Mouse (Mus musculus) lung, embryonic 14.5 days (tissue): ENCODE data around the gene Gfpt1. TPM values are rescaled to one million over a fixed set of nuclear protein-coding genes. Genes with fewer than 3 reads are reported as not detected.

Experiments used
- ATAC-seq: fragments of 200-750 bp; cut with Nextera tagmentation; 2 replicates; pipeline ENCODE4 v1.8.0; 2017; ENCODE audit warnings: mild to moderate bottlenecking, moderate TSS enrichment, moderate library complexity; ENCODE audit not compliant: insufficient read depth
- DNase-seq: peaks from one replicate; pipeline ENCODE4 v3.0.0-alpha.2; 2015
- H3K27ac ChIP-seq: fragments of 300-500 bp; sonication (generic); 2 replicates; pipeline ENCODE4 v1.5.1; 2014; ENCODE audit warnings: low read depth, mild to moderate bottlenecking, moderate library complexity
- H3K27me3 ChIP-seq: fragments of 300-500 bp; sonication (generic); 2 replicates; pipeline ENCODE4 v1.6.1; 2014; ENCODE audit warnings: low read length, control low read depth; ENCODE audit not compliant: insufficient read depth
- H3K36me3 ChIP-seq: fragments of 300-500 bp; sonication (generic); 2 replicates; pipeline ENCODE4 v1.6.1; 2014; ENCODE audit warnings: control low read depth; ENCODE audit not compliant: insufficient read depth
- H3K4me1 ChIP-seq: fragments of 300-500 bp; sonication (generic); 2 replicates; pipeline ENCODE4 v1.6.1; 2014; ENCODE audit warnings: antibody characterized with exemption, control low read depth; ENCODE audit not compliant: insufficient read depth
- H3K4me2 ChIP-seq: fragments of 300-500 bp; sonication (generic); 2 replicates; pipeline ENCODE4 v1.6.1; 2014; ENCODE audit warnings: mild to moderate bottlenecking
- H3K4me3 ChIP-seq: fragments of 300-500 bp; sonication (generic); 2 replicates; pipeline ENCODE4 v1.5.1; 2014; ENCODE audit warnings: low read depth, low read length
- H3K9ac ChIP-seq: fragments of 300-500 bp; sonication (generic); 2 replicates; pipeline ENCODE4 v1.6.1; 2014
- H3K9me3 ChIP-seq: fragments of 300-500 bp; sonication (generic); 2 replicates; pipeline ENCODE4 v1.6.1; 2016; ENCODE audit warnings: low read depth, low read length, control low read depth
- CTCF ChIP-seq: IDR thresholded peaks from 2 replicates; pipeline ENCODE4 v1.5.1; 2016; ENCODE audit warnings: antibody characterized with exemption, low read depth
- WGBS: fragments of 180-500 bp; shearing (Covaris S2); extraction: QIAGEN DNeasy Blood & Tissue Kit; methylation state at CpG from one replicate; pipeline ENCODE4 v1.1.7; 2014; 5-methylcytosine and 5-hydroxymethylcytosine counted together
- polyA plus RNA-seq: library from polyadenylated mRNA; unstranded; fragments of >200 nt; fragmentation: Nextera tagmentation; extraction: Ambion mirVana; gene quantifications from 2 replicates; pipeline ENCODE4 v1.2.1, GENCODE M21; 2014

The Gfpt1 gene
- polyA plus RNA-seq, 1 experiment from 2014 or later, result 22.1 TPM

- Histone ChIP-seq H3K4me1 (0 out of 2 replicates have a peak, but pooled peaks cover 2% of the 10 kb centered on the region), H3K27ac (no peak overlapping the region), H3K27me3 (no peaks in the 10 kb centered on the region), H3K36me3 (peaks cover 12% of the 10 kb centered on the region; the same call in 1 of the 2 replicates), H3K9me3 (no peaks in the 10 kb centered on the region), H3K4me2 (no peak overlapping the region), H3K9ac (no peak overlapping the region), H3K4me3 (no peak overlapping the region)
- WGBS, result 67% methylated on average over 1 of the region's 1 CpGs
- no peak for ATAC-seq
- no peak for DNase-seq
- TF ChIP-seq CTCF, result no peak
Observed at GRCm38 (mm10) chr6:87131078-87131477, 88.4 kb downstream of the Gfpt1 start.

GRCm38 (mm10) chr6:87133520-87133919 lies 90.9 kb downstream of the Gfpt1 start:
- Histone ChIP-seq H3K27me3 (no peaks in the 10 kb centered on the region), H3K9me3 (no peaks in the 10 kb centered on the region), H3K4me2 (no peak overlapping the region), H3K4me3 (no peak overlapping the region), H3K36me3 (peaks cover 20% of the 10 kb centered on the region; the same call in 1 of the 2 replicates), H3K9ac (no peak overlapping the region), H3K27ac (no peak overlapping the region), H3K4me1 (no peaks in the 10 kb centered on the region)
- 76% methylated on average over 3 of the region's 3 CpGs for WGBS
- DNase-seq (no peak), ATAC-seq (no peak)
- no peak for TF ChIP-seq CTCF

- ATAC-seq (no peak), DNase-seq (no peak)
- Histone ChIP-seq H3K4me3 (no peak overlapping the region), H3K36me3 (peaks cover 20% of the 10 kb centered on the region; the same call in 1 of the 2 replicates), H3K27ac (no peak overlapping the region), H3K9ac (no peak overlapping the region), H3K9me3 (no peaks in the 10 kb centered on the region), H3K27me3 (no peaks in the 10 kb centered on the region), H3K4me1 (no peaks in the 10 kb centered on the region), H3K4me2 (no peak overlapping the region)
- WGBS, result 72% methylated on average over 12 of the region's 12 CpGs
- no peak for TF ChIP-seq CTCF
Observed at GRCm38 (mm10) chr6:87133966-87134546, 91.4 kb downstream of the Gfpt1 start.

- Histone ChIP-seq H3K9me3 (no peaks in the 10 kb centered on the region), H3K27ac (no peak overlapping the region), H3K36me3 (peaks cover 20% of the 10 kb centered on the region; the same call in 1 of the 2 replicates), H3K9ac (no peak overlapping the region), H3K4me3 (no peak overlapping the region), H3K4me1 (0 out of 2 replicates have a peak, but pooled peaks cover 6% of the 10 kb centered on the region), H3K4me2 (no peak overlapping the region), H3K27me3 (no peaks in the 10 kb centered on the region)
- ATAC-seq (no peak), DNase-seq (no peak)
- WGBS, result 70% methylated on average over 5 of the region's 5 CpGs
- TF ChIP-seq CTCF, result no peak
Observed at GRCm38 (mm10) chr6:87138479-87138878, 95.8 kb downstream of the Gfpt1 start.

- peak; percentile 50 for DNase-seq
- no peaks in the 10 kb centered on the region for H3K9me3 ChIP-seq
- H3K4me1 ChIP-seq, result peaks cover 11% of the 10 kb centered on the region
- no peaks in the 10 kb centered on the region for H3K27me3 ChIP-seq
- H3K4me3 ChIP-seq, result no peak overlapping the region
- no peak overlapping the region for H3K4me2 ChIP-seq
- H3K27ac ChIP-seq, result no peak overlapping the region
- ATAC-seq, result no peak
- 49% methylated on average over 12 of the region's 12 CpGs for WGBS
- peaks cover 16% of the 10 kb centered on the region; the same call in 1 of the 2 replicates for H3K36me3 ChIP-seq
- no peak overlapping the region for H3K9ac ChIP-seq
- no peak for TF ChIP-seq CTCF
Observed at GRCm38 (mm10) chr6:87139796-87140553, 97.3 kb downstream of the Gfpt1 start.

Other genes starting within 250 kb of the Gfpt1 start
- 90.4 and 100 TPM in 2 replicates for gene Anxa4, start 249.3 kb upstream of the Gfpt1 start, polyA plus RNA-seq
- 18.3 and 20.7 TPM in 2 replicates for gene Aak1, start 193.3 kb upstream of the Gfpt1 start, polyA plus RNA-seq
- gene Nfu1, start 33.6 kb upstream of the Gfpt1 start, polyA plus RNA-seq, result 88.4 and 90.5 TPM in 2 replicates
- 0.53 and 0.69 TPM in 2 replicates for gene D6Ertd527e, start 61.9 kb downstream of the Gfpt1 start, polyA plus RNA-seq